Mouse (Mus musculus) kidney, postnatal 25 days (tissue): ENCODE measurements around the gene Cycs.
"Not testable (repeated sequence)": the region's sequence is repeated elsewhere in the genome, so short reads cannot be mapped to it uniquely, and the experiment has no call there.

Experiments used
- DNase-seq, 2 experiments: peaks; one replicate each; pipeline ENCODE4 v3.0.0; 2021; ENCODE audit warnings: mixed read lengths in 2 of 2

Cycs gene

GRCm38 (mm10) chr6:50566141-50566996, at the start of gene Cycs:
Gene Cycs, minus strand, starts transcription at chr6:50566538.
- DNase-seq, result peak; percentile 100

GRCm38 (mm10) chr6:50601620-50602019, 35.3 kb upstream of the Cycs start:
- DNase-seq, result peak; percentile 53 to 59

GRCm38 (mm10) chr6:50598560-50598959, 32.2 kb upstream of the Cycs start:
- peak; percentile 52 to 67 for DNase-seq

DNA sequence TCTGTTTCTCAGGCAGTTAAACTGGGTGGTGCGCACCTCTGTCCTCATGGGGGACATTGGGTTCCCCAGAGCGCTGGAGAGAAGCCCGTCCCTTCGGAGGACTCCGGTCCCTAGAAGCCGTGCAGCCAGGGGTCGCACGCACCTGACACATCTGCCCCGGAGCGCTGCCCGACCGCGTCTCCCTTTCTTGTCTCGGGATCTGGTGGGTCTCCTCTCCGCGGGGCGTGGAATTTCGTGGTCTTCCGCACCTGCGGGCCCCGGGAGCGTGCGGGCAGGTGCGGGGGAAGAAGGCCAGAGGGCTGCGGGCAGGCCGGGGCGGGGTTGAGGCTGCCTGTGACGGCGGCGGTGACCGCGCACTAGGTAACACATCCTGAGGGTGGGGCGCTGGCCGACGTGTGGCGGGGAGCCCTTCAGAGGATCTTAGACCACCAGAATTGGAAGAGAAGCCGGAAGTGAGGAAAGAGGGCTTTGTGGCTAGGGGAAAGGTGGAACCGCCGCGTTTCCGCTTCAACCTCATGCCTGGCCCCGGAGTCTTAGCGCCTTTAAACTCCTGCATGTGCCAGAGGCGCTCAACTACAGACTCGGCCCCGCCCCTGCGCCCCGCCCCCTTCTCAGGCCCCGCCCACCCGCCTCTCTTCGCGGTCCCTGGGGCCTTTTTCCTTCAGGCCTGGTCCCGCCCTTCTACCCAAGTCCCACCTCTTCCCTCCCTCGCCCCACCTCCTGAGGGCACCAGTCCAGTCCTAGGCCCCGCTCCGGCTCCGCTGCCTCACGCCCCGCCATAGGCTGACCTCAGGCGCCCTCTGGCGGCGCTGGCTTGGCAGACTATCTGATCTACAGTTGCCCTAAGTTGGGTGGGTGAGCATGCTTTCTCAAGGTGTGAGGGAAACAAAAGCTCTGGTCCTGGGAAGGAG, 30.2 kb upstream of the Cycs start, which contains the start of gene 4921507P07Rik:
4921507P07Rik (minus strand) TSS at position 332 of the 911 bp plus-strand sequence.
- peak; percentile 97 to 98 for DNase-seq

GRCm38 (mm10) chr6:50594372-50594771, 28.0 kb upstream of the Cycs start:
- no peak for DNase-seq

- no peak for DNase-seq
Measured at GRCm38 (mm10) chr6:50593334-50593845, 27.1 kb upstream of the Cycs start.

DNA sequence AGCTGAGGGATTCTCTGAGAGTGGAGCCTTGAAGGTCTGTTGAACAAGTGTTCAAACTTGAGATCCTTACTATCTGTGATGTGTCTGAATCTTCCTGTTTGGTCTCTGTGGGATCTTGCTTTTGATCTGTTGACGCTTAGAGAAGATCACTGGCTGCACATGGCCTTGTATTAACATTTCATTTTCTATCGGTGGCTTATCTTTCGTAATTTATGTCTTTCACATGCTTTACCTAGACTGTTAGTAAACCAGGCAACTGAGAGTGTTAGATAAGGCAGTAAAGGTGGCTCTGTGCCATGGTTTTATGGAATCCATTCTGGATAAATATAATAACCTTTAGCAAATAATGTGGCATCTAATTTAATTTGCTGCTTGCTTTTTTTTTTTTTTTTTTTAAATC, 23.9 kb upstream of the Cycs start:
- DNase-seq, result no peak

GRCm38 (mm10) chr6:50588251-50588650, 21.9 kb upstream of the Cycs start:
- peak in 1 of 2 experiments; percentile 83 for DNase-seq

GRCm38 (mm10) chr6:50587412-50587811, 21.1 kb upstream of the Cycs start:
- DNase-seq, result peak in 1 of 2 experiments; percentile 44

DNA sequence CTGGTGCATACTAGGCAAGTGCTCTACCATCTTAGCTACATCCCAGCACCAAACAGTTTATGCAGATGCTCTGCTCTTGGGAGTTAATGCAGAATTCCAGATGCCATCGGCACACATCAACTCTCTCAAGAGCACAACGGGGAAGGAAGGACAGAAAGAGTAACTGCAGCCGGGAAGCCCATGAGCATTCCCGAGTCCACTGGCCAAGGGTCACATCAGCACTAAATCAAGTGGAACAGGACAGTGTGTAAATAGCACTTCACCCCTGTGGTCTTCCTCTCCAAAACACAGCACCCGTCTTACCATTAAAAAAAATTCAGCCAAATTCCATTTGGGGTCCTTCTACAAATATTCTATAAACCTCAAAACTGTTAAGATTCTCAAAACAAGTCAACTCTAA, 20.0 kb upstream of the Cycs start:
- DNase-seq, result peak; percentile 33 to 56

DNA sequence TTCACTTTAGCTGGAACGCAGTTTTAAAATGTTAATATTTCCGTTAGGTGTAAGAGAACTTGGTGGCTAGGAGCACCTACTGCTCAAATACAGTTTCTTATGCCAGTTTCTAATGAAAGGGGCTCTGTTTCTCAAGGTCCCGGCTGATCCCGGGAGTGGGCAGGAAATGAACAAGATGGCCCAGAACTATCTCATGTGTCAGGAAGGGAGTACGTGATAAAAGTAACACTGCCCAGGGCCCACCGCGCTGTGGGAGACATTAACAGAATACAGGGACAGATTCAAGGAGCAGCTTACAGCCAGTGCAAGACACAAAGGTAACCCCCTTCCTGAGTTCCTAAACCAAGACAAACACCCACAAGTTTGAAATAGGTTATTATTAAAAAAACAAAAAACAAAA, 19.4 kb upstream of the Cycs start:
- DNase-seq, result no peak

DNA sequence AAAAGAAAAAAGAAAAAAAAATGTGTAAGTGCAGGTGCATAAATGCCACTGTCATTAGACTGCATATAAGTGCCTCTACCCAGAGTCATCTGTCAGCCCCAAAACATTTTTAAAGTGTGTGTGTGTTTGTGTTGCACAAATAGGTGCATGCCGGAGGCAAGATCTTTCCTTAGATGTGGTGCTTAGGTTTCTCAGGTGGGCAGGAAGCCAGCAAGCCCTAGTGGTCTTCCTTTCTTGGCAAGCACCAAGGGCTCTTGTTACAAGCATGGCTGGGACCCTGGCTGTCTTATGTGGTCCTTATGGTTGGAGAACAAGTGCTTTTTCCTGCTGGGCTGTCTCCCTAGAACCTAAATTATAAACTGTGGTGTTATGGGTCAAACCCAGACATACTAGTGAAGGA, 5.3 kb upstream of the Cycs start:
- no peak for DNase-seq

DNA sequence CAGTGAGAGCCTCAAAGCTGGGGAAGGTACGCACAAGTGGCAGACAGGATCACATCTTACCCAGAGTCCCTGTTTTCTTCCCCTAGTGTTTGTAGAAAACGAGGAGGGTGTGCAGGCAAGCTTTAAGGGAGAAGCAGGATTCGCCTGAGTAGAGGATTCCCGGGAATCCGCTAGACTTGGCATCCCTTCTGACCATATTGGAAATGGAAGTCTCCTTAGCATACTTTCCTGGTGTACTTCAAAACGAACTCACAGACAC, 588 bp upstream of the Cycs start:
- no peak for DNase-seq

GRCm38 (mm10) chr6:50563651-50564050, 2.7 kb downstream of the Cycs start:
- DNase-seq, result no peak

GRCm38 (mm10) chr6:50562421-50562820, 3.9 kb downstream of the Cycs start:
- no peak for DNase-seq

DNA sequence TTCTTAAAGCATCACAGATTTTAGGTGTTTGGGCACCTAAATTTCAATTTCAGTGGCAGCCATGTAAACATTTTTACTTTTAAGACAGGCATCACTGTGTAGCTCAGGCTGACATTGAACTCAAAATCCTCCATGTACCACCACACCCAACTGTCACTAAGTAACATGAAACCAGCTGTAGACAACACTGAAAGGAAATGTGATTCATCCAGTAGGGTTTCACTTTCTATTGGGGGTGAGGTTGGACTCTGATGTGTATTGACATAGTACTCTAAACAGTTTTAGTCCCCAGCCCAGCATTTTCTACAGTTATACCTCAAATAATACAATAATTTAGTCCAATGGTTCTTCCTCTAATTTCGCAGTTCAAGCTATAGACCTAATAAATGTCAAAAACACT, 5.6 kb downstream of the Cycs start:
- no peak for DNase-seq

GRCm38 (mm10) chr6:50558877-50559276, 7.5 kb downstream of the Cycs start:
- DNase-seq, result no peak

- no peak for DNase-seq
Measured at GRCm38 (mm10) chr6:50557566-50557965, 8.8 kb downstream of the Cycs start.

- not testable (repeated sequence) for DNase-seq
Measured at GRCm38 (mm10) chr6:50554223-50554622, 12.1 kb downstream of the Cycs start.

DNA sequence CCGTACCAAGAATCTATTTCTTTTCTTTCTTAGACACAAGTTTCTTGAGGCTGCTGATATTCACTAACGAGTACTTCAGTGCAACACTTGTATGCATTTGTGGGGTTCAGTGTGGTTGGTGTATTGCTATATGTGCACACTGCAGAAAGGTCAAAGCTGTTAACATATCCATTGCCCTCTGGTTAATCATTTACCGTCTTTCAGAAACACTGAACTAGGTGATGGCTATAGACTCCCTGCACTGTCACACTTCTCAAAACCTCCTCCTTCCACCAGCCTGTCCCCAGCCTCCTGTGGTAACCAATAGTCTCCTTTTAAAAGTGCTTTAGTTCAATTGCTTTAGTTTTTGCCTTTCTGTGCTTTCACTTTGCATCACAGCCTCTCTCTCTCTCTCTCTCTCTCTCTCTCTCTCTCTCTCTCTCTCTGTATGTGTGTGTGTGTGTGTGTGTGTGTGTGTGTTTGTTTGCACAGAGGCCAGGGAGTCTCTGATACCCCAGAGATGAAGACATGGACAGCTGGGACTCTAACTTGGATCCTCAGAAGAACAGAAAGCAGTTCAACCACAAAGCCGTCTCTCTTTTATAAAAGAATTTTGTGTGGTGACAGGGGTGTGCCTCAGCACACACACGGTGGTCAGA, 13.3 kb downstream of the Cycs start:
- no peak for DNase-seq

GRCm38 (mm10) chr6:50549791-50550190, 16.5 kb downstream of the Cycs start:
- DNase-seq, result no peak

GRCm38 (mm10) chr6:50549051-50549450, 17.3 kb downstream of the Cycs start:
- no peak for DNase-seq

GRCm38 (mm10) chr6:50545412-50546043, 20.8 kb downstream of the Cycs start:
- DNase-seq, result peak; percentile 56 to 62
